In the genomic region with DNA sequence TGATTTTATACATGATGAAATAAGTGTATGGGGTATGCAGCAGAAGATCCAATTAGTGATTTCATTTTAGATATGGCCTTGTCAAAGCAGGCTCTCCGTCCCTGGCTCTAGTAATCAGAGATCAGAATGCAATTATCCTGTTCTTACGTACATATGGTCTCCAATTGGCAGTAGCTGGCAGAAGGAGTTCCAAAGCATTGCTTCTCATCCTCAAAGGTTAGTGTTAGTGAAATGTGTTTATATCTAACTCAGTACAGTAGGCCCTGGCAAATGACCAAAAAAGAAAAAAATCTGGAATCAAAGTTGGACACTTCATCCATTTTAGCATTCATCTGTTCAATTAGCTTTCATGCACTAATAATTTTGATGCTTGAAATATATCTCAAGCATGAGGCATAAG, we compare ENCODE assay signal across 15 mouse cellular contexts.
"Had no signal": no experiment of that assay in that cellular context is flagged by ENCODE, and none has a peak within 500 bp of the region (broad histone marks: within the 10 kb centered on the region; RNA-seq: fewer than 3 reads in every experiment).

No protein-coding gene starts in this region.

- H3K27ac ChIP-seq: kidney, postnatal 0 days; limb, embryonic 15.5 days; liver, embryonic 12.5 days; lung, embryonic 15.5 days; midbrain, embryonic 12.5 days; neural tube, embryonic 15.5 days had no signal

- H3K9ac ChIP-seq: limb, embryonic 15.5 days; liver, embryonic 12.5 days; lung, embryonic 15.5 days; midbrain, embryonic 12.5 days; neural tube, embryonic 15.5 days had no signal

- H3K4me2 ChIP-seq: limb, embryonic 15.5 days; liver, embryonic 12.5 days; lung, embryonic 15.5 days; midbrain, embryonic 12.5 days; neural tube, embryonic 15.5 days had no signal

- H3K4me3 ChIP-seq: limb, embryonic 15.5 days; liver, embryonic 12.5 days; lung, embryonic 15.5 days; midbrain, embryonic 12.5 days; myocyte; neural tube, embryonic 15.5 days had no signal

- H3K27me3 ChIP-seq: limb, embryonic 15.5 days; liver, embryonic 12.5 days; lung, embryonic 15.5 days; midbrain, embryonic 12.5 days; neural tube, embryonic 15.5 days had no signal

- DNase-seq: kidney, adult 9 months; kidney, postnatal 36 days; layer of hippocampus, postnatal 36 days; lung, postnatal 14 days; right cerebral cortex, postnatal 4 days; spleen, adult 18-20 months; thymus, adult 18-20 months; thymus, postnatal 14 days had no signal

- ATAC-seq: liver, embryonic 12.5 days had no signal

- H3K36me3 ChIP-seq: limb, embryonic 15.5 days; liver, embryonic 12.5 days; lung, embryonic 15.5 days; midbrain, embryonic 12.5 days; neural tube, embryonic 15.5 days had no signal

- H3K9me3 ChIP-seq: limb, embryonic 15.5 days; liver, embryonic 12.5 days; lung, embryonic 15.5 days; midbrain, embryonic 12.5 days; neural tube, embryonic 15.5 days had no signal

- H3K4me1 ChIP-seq: limb, embryonic 15.5 days; liver, embryonic 12.5 days; lung, embryonic 15.5 days; midbrain, embryonic 12.5 days; neural tube, embryonic 15.5 days had no signal
